Mouse (Mus musculus): Measurements from ENCODE around the gene Lemd1. TPM values are rescaled to one million over a fixed set of nuclear protein-coding genes. Genes with fewer than 3 reads are reported as not detected.

The Lemd1 gene
- polyA plus RNA-seq, 1 experiment, result not detected

- Histone ChIP-seq H3K4me1 (replicated peaks; ENCODE audit: control insufficient read depth, insufficient read depth, low read length) (no peaks in the 10 kb centered on the region), H3K27me3 (ENCODE audit: control insufficient read depth, insufficient read depth, low read length) (peaks cover 2% of the 10 kb centered on the region; the same call in 1 of the 2 replicates), H3K27ac (ENCODE audit: control insufficient read depth, insufficient read depth, low read length) (no peak overlapping the region), H3K36me3 (ENCODE audit: control insufficient read depth, insufficient read depth, low read length) (no peaks in the 10 kb centered on the region), H3K4me3 (ENCODE audit: control insufficient read depth, insufficient read depth, low read length) (no peak overlapping the region)
- no peak for TF ChIP-seq CTCF (IDR thresholded peaks at IDR 0.05; ENCODE audit: borderline replicate concordance, control insufficient read depth, extremely low read depth, insufficient read depth, low read length, poor library complexity)
- no peak for TF ChIP-seq POLR2A (IDR thresholded peaks at IDR 0.05; ENCODE audit: control insufficient read depth, extremely low read depth, insufficient read depth, low read length, poor library complexity)
- DNase-seq, result no peak
- WGBS, result 63% methylated on average over 9 of the region's 9 CpGs
These were observed 6.4 kb downstream of the Lemd1 start for GRCm38 (mm10) chr1:132197666-132198065.

GRCm38 (mm10) chr1:132198401-132199071, 7.3 kb downstream of the Lemd1 start:
- Histone ChIP-seq H3K36me3 (ENCODE audit: control insufficient read depth, insufficient read depth, low read length) (no peaks in the 10 kb centered on the region), H3K27ac (ENCODE audit: control insufficient read depth, insufficient read depth, low read length) (no peak overlapping the region), H3K27me3 (ENCODE audit: control insufficient read depth, insufficient read depth, low read length) (peaks cover 2% of the 10 kb centered on the region; the same call in 1 of the 2 replicates), H3K4me3 (ENCODE audit: control insufficient read depth, insufficient read depth, low read length) (no peak overlapping the region), H3K4me1 (replicated peaks; ENCODE audit: control insufficient read depth, insufficient read depth, low read length) (no peaks in the 10 kb centered on the region)
- TF ChIP-seq CTCF (IDR thresholded peaks at IDR 0.05; ENCODE audit: borderline replicate concordance, control insufficient read depth, extremely low read depth, insufficient read depth, low read length, poor library complexity) (no peak), POLR2A (IDR thresholded peaks at IDR 0.05; ENCODE audit: control insufficient read depth, extremely low read depth, insufficient read depth, low read length, poor library complexity) (no peak)
- whole genome bisulfite sequencing, result 89% methylated on average over 16 of the region's 16 CpGs
- DNase-seq, result no peak

- Histone ChIP-seq H3K4me3 (ENCODE audit: control insufficient read depth, insufficient read depth, low read length) (no peak overlapping the region), H3K27ac (ENCODE audit: control insufficient read depth, insufficient read depth, low read length) (no peak overlapping the region), H3K36me3 (ENCODE audit: control insufficient read depth, insufficient read depth, low read length) (no peaks in the 10 kb centered on the region), H3K27me3 (ENCODE audit: control insufficient read depth, insufficient read depth, low read length) (no peaks in the 10 kb centered on the region), H3K4me1 (replicated peaks; ENCODE audit: control insufficient read depth, insufficient read depth, low read length) (no peaks in the 10 kb centered on the region)
- WGBS, result 88% methylated on average over 6 of the region's 6 CpGs
- DNase-seq, result no peak
- TF ChIP-seq POLR2A (IDR thresholded peaks at IDR 0.05; ENCODE audit: control insufficient read depth, extremely low read depth, insufficient read depth, low read length, poor library complexity), result no peak
- no peak for TF ChIP-seq CTCF (IDR thresholded peaks at IDR 0.05; ENCODE audit: borderline replicate concordance, control insufficient read depth, extremely low read depth, insufficient read depth, low read length, poor library complexity)
These were observed 8.0 kb downstream of the Lemd1 start for GRCm38 (mm10) chr1:132199244-132199643.

- DNase-seq, result no peak
- Histone ChIP-seq H3K4me3 (ENCODE audit: control insufficient read depth, insufficient read depth, low read length) (no peak overlapping the region), H3K27me3 (ENCODE audit: control insufficient read depth, insufficient read depth, low read length) (no peaks in the 10 kb centered on the region), H3K36me3 (ENCODE audit: control insufficient read depth, insufficient read depth, low read length) (no peaks in the 10 kb centered on the region), H3K4me1 (replicated peaks; ENCODE audit: control insufficient read depth, insufficient read depth, low read length) (no peaks in the 10 kb centered on the region), H3K27ac (ENCODE audit: control insufficient read depth, insufficient read depth, low read length) (no peak overlapping the region)
- 33% methylated on average over 12 of the region's 12 CpGs for WGBS
- no peak for TF ChIP-seq POLR2A (IDR thresholded peaks at IDR 0.05; ENCODE audit: control insufficient read depth, extremely low read depth, insufficient read depth, low read length, poor library complexity)
- TF ChIP-seq CTCF (IDR thresholded peaks at IDR 0.05; ENCODE audit: borderline replicate concordance, control insufficient read depth, extremely low read depth, insufficient read depth, low read length, poor library complexity), result no peak
These were observed 8.7 kb downstream of the Lemd1 start for GRCm38 (mm10) chr1:132199934-132200333.

GRCm38 (mm10) chr1:132200562-132201510, 9.6 kb downstream of the Lemd1 start:
- 67% methylated on average over 11 of the region's 11 CpGs for WGBS
- Histone ChIP-seq H3K27me3 (ENCODE audit: control insufficient read depth, insufficient read depth, low read length) (no peaks in the 10 kb centered on the region), H3K4me1 (replicated peaks; ENCODE audit: control insufficient read depth, insufficient read depth, low read length) (no peaks in the 10 kb centered on the region), H3K4me3 (ENCODE audit: control insufficient read depth, insufficient read depth, low read length) (no peak overlapping the region), H3K27ac (ENCODE audit: control insufficient read depth, insufficient read depth, low read length) (no peak overlapping the region), H3K36me3 (ENCODE audit: control insufficient read depth, insufficient read depth, low read length) (no peaks in the 10 kb centered on the region)
- no peak for DNase-seq
- no peak for TF ChIP-seq POLR2A (IDR thresholded peaks at IDR 0.05; ENCODE audit: control insufficient read depth, extremely low read depth, insufficient read depth, low read length, poor library complexity)
- no peak for TF ChIP-seq CTCF (IDR thresholded peaks at IDR 0.05; ENCODE audit: borderline replicate concordance, control insufficient read depth, extremely low read depth, insufficient read depth, low read length, poor library complexity)

- DNase-seq, result no peak
- no peaks in the 10 kb centered on the region for H3K36me3 ChIP-seq (ENCODE audit: control insufficient read depth, insufficient read depth, low read length)
- TF ChIP-seq CTCF (IDR thresholded peaks at IDR 0.05; ENCODE audit: borderline replicate concordance, control insufficient read depth, extremely low read depth, insufficient read depth, low read length, poor library complexity) (no peak), POLR2A (IDR thresholded peaks at IDR 0.05; ENCODE audit: control insufficient read depth, extremely low read depth, insufficient read depth, low read length, poor library complexity) (no peak)
- H3K27me3 ChIP-seq (ENCODE audit: control insufficient read depth, insufficient read depth, low read length), result no peaks in the 10 kb centered on the region
- no peak overlapping the region for H3K4me3 ChIP-seq (ENCODE audit: control insufficient read depth, insufficient read depth, low read length)
- no peaks in the 10 kb centered on the region for H3K4me1 ChIP-seq (replicated peaks; ENCODE audit: control insufficient read depth, insufficient read depth, low read length)
- WGBS, result 85% methylated on average over 4 of the region's 4 CpGs
- H3K27ac ChIP-seq (ENCODE audit: control insufficient read depth, insufficient read depth, low read length), result no peak overlapping the region
These were observed 10.3 kb downstream of the Lemd1 start for GRCm38 (mm10) chr1:132201511-132201860.
